Mouse (Mus musculus) small intestine, adult 2 months (tissue): Measurements from ENCODE around the gene Rasgrp2. TPM values are rescaled to one million over a fixed set of nuclear protein-coding genes. Genes with fewer than 3 reads are reported as not detected.
A peak's percentile ranks its signal among the peaks of the same experiment; 100 is the strongest.

ENCODE experiments used
- H3K27ac ChIP-seq: fragments of 200-500 bp; 2 replicates; pipeline ENCODE4 v1.5.1; 2012; ENCODE audit warnings: low read depth, low read length, control low read depth, inconsistent platforms; ENCODE audit not compliant: insufficient read depth
- H3K27me3 ChIP-seq: fragments of 200-500 bp; 2 replicates; pipeline ENCODE4 v1.6.1; 2012; ENCODE audit warnings: mild to moderate bottlenecking, moderate library complexity, low read length, inconsistent platforms; ENCODE audit not compliant: control insufficient read depth, insufficient read depth
- H3K36me3 ChIP-seq: fragments of 200-500 bp; 2 replicates; pipeline ENCODE4 v1.6.1; 2012; ENCODE audit warnings: mild to moderate bottlenecking, low read length, control low read depth, inconsistent platforms; ENCODE audit not compliant: control insufficient read depth, insufficient read depth
- H3K4me1 ChIP-seq: fragments of 200-500 bp; 2 replicates; pipeline ENCODE4 v1.6.1; 2012; ENCODE audit warnings: low read length, inconsistent platforms, mixed read lengths; ENCODE audit not compliant: control insufficient read depth, insufficient read depth, insufficient read length
- H3K4me3 ChIP-seq: fragments of 200-500 bp; 2 replicates; pipeline ENCODE4 v1.5.1; 2012; ENCODE audit warnings: low read depth, mild to moderate bottlenecking, control low read depth, inconsistent platforms, low read length, moderate library complexity
- CTCF ChIP-seq: fragments of 200-500 bp; IDR thresholded peaks from 2 replicates; pipeline ENCODE4 v1.5.1; 2012; ENCODE audit warnings: low read depth, mild to moderate bottlenecking, control low read depth, inconsistent platforms, low read length, moderate library complexity, mixed read lengths; ENCODE audit not compliant: insufficient replicate concordance, insufficient read length; ENCODE audit errors: extremely low read depth
- POLR2A ChIP-seq: fragments of 200-500 bp; IDR thresholded peaks from 2 replicates; pipeline ENCODE4 v1.6.1; 2012; ENCODE audit warnings: low read depth, mild to moderate bottlenecking, control low read depth, inconsistent platforms, low read length, moderate library complexity
- WGBS: fragments of 180-500 bp; shearing (Covaris S2); methylation state at CpG from one replicate; pipeline ENCODE4 v1.1.7; 2018; 5-methylcytosine and 5-hydroxymethylcytosine counted together
- polyA plus RNA-seq: library from polyadenylated mRNA; depleted of rRNA; stranded (reverse); fragments of >200 nt; gene quantifications from 2 replicates; pipeline ENCODE4 v1.2.3, GENCODE M21; 2012

Gene Rasgrp2
- polyA plus RNA-seq, 1 experiment: 38.3 TPM

DNA sequence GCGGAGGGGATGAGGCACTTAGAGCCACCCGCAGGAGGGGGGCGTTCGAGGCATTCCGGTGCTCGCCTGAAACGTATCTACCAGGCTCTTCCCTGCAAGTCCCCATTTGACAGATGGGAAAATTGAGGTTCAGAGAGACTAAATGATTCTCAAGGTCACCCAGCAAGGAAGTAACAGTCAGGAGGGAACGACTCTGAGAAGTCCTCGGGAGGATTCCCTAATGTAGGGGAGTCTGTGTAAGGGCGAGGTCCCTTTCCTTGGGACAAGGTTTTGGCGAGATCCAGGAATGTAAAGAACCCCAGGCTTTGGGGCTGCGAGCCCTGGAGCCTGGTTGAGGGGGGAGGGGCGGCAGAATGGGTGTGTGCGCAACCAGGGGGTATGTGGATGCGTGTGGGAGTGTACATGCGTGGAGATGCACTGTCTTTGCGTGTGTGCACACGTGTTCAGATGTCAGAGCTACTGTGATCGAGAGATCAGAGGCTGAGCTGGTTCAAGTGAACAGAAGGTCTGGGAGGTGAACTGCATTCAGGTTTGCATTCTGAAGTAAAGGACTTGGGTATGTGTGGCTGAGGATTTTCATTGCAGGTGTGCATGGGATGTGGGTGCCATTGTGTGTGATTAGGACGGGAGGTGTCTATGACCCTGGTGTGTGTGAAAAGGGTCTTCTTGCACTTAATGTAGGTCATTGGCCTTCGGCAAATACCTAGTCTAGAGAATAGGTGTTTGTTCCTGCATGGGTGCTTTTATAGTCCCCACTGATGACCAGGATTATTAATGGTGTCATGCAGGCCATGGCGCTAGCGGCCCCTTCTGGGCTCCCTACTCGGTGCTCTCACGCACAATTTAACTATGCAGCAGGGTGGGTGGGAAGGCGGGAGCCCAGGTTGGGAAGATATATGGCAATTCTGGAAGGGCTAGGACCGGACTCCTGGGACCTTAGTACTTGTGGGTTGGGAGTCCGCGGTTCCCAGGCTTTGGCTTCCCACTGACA, 1.3 kb downstream of the Rasgrp2 start:
- Histone ChIP-seq H3K27me3 (peaks cover 30% of the 10 kb centered on the region), H3K36me3 (no peaks in the 10 kb centered on the region), H3K27ac (peak overlapping the region; percentile 22), H3K4me1 (peaks cover 13% of the 10 kb centered on the region), H3K4me3 (peak overlapping the region; percentile 71)
- TF ChIP-seq CTCF: no peak
- TF ChIP-seq POLR2A: no peak
- WGBS: 5% methylated on average over 29 of the region's 29 CpGs

DNA sequence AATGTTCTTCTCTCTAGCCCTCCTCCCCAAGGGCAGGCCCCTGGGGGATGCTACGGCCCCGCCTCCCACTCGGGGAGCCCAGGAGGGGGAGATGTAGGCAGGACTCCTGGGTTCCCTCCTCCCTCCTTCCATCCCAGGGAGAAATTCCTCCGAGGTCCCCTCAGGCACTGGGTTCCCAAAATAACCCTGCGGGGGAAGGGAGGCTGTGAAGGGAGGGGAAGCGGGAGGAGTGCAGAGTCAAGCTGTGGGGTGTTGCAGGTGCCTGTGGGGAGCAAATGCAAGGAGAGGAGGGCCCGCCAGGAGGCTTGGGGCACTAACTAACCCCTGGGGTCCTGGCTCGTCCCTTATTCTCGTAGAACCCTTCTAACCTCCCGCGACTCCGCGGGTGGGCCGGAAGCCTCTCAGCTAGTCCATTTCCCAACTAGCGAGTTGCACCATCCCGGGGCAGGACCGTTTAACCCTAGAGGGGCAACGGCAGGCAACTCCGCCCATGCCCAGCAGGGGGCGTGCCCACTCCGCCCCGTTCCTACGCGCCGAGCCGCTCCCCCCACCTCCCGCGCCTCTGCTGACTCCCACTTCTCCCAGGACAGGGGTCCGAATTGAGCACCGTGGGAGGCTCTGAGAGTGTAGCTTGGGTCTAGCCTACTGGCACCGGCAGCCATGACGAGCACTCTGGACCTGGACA, 2.1 kb downstream of the Rasgrp2 start:
- H3K27me3 ChIP-seq: peaks cover 30% of the 10 kb centered on the region
- H3K27ac ChIP-seq: peak overlapping the region; percentile 53
- no peak for TF ChIP-seq POLR2A
- peak; percentile 78 for TF ChIP-seq CTCF
- H3K4me1 ChIP-seq: peaks cover 13% of the 10 kb centered on the region
- 1% methylated on average over 32 of the region's 32 CpGs for WGBS
- no peaks in the 10 kb centered on the region for H3K36me3 ChIP-seq
- peak overlapping the region; percentile 60 for H3K4me3 ChIP-seq

DNA sequence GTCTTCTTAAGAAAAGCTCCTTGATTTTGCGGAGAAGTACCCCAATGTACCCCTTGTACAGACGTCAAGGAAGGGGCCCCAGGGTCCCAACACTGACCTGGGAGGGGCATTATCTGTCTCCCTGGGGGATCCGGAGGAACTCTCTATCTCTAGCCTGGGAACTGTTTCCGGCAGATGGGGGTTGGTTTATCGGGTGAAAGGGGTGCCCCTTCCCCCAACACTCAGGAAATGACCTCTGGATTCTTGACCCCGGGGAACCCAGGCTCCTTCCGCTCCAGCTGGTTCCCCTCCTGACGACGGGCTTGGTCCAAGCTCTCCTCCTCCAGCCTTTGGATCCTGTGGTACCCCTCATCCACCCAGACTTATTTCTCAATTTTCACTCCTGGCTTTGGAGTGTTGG, 2.8 kb downstream of the Rasgrp2 start:
- WGBS: 9% methylated on average over 9 of the region's 9 CpGs
- Histone ChIP-seq H3K4me3 (peak overlapping the region; percentile 60), H3K36me3 (no peaks in the 10 kb centered on the region), H3K27me3 (peaks cover 30% of the 10 kb centered on the region), H3K4me1 (peaks cover 15% of the 10 kb centered on the region), H3K27ac (0 out of 2 replicates have a peak overlapping the region, but pooled peaks have one; percentile 53)
- TF ChIP-seq POLR2A (no peak), CTCF (no peak)

DNA sequence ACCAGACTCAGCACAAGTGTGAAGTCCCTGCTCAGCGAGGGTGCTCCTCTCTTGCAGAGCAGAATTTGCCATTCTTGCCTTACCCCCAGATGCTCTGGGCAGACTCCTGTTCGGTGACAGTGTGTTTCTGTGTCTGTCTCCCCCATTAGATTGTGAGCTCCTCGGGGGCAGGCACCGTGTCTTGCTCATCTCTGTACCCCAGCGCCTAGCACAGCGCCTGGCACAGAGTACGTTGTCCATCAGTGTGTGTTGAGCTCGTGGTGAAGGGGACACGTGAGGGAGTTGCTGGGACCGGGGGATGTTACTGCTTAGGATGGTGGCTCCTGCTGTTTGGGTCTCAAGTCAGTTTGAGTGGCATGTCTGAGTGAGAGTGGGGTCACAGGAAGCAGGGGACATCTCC, 4.7 kb downstream of the Rasgrp2 start:
- peaks cover 23% of the 10 kb centered on the region for H3K27me3 ChIP-seq
- H3K27ac ChIP-seq: no peak overlapping the region
- 85% methylated on average over 10 of the region's 10 CpGs for WGBS
- H3K4me1 ChIP-seq: peaks cover 19% of the 10 kb centered on the region
- no peaks in the 10 kb centered on the region for H3K36me3 ChIP-seq
- no peak overlapping the region for H3K4me3 ChIP-seq
- TF ChIP-seq CTCF (no peak), POLR2A (no peak)

DNA sequence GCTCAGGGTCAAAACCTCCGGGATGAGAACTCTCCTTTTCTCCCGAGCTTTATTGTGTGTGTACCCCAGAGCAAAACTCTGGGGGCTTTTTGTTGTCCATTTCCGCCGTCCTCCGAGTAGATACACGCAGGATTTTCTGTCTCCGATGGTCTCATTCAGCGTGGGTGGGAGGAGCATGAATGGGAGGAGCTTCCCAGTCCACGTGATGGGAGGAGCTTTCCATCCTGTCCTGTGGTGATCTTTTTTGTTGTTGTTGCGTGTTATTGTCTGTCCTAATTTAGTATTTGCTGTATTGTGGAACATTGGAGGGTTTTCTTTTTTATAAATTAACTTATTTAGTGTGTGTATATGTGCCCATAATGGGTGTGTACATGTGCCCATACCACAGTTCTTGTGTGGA, 6.3 kb downstream of the Rasgrp2 start:
- 69% methylated on average over 10 of the region's 10 CpGs for WGBS
- Histone ChIP-seq H3K27me3 (peaks cover 13% of the 10 kb centered on the region), H3K4me3 (no peak overlapping the region), H3K4me1 (peaks cover 19% of the 10 kb centered on the region), H3K27ac (no peak overlapping the region), H3K36me3 (no peaks in the 10 kb centered on the region)
- TF ChIP-seq CTCF (no peak), POLR2A (no peak)

DNA sequence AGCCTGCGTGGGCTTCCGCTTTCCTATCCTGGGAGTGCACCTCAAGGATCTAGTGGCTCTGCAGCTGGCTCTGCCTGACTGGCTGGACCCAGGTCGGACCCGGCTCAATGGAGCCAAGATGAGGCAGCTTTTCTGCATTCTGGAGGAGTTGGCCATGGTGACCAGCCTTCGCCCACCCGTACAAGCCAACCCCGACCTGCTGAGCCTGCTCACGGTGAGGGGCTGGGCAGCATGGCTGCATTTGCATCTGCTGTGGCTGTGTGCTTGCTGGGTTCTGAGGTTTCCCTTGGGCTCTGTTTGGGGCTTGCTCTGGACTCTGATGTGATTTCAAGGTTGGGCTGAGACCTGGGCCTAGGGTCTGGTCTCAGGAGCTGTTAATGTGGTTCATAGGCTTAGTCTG, 8.0 kb downstream of the Rasgrp2 start:
- H3K27me3 ChIP-seq: peaks cover 3% of the 10 kb centered on the region; the same call in 1 of the 2 replicates
- no peaks in the 10 kb centered on the region for H3K36me3 ChIP-seq
- WGBS: 87% methylated on average over 8 of the region's 8 CpGs
- peaks cover 8% of the 10 kb centered on the region for H3K4me1 ChIP-seq
- TF ChIP-seq POLR2A: no peak
- TF ChIP-seq CTCF: no peak
- H3K4me3 ChIP-seq: no peak overlapping the region
- H3K27ac ChIP-seq: no peak overlapping the region

DNA sequence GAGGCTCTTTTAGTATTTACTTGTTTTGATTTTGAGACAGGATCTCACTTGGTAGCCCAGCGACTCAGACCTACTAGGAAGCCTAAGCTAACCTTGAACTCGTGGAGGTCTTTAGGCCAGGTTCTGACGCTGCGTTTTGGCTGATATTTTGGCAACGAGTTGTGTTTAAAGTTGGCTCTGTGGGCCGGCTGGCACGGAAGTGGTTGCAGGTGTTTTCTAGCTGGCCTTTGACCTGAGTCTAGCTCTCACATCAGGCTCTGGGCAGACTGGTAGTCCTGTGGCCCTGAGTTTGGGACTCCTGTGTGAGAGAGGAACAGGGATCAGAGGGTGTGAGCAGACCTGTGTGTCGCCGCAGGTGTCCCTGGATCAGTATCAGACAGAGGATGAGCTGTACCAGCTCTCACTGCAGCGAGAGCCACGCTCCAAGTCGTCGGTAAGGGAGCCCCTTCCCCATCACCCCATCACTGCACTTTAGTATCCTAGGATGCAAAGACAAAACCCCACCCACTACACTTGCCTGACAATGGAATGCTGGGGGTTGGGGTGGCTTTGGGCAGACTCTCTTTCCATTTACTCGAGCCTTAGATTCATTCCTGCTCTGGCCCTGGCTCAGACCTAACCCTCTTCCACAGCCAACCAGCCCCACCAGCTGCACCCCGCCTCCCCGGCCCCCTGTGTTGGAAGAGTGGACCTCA, 8.8 kb downstream of the Rasgrp2 start:
- Histone ChIP-seq H3K4me1 (peaks cover 7% of the 10 kb centered on the region), H3K27me3 (no peaks in the 10 kb centered on the region), H3K36me3 (no peaks in the 10 kb centered on the region), H3K27ac (no peak overlapping the region), H3K4me3 (no peak overlapping the region)
- 44% methylated on average over 16 of the region's 16 CpGs for WGBS
- TF ChIP-seq POLR2A: no peak
- TF ChIP-seq CTCF: no peak
